8 mouse cellular contexts compared by ENCODE assay signal in the genomic region with DNA sequence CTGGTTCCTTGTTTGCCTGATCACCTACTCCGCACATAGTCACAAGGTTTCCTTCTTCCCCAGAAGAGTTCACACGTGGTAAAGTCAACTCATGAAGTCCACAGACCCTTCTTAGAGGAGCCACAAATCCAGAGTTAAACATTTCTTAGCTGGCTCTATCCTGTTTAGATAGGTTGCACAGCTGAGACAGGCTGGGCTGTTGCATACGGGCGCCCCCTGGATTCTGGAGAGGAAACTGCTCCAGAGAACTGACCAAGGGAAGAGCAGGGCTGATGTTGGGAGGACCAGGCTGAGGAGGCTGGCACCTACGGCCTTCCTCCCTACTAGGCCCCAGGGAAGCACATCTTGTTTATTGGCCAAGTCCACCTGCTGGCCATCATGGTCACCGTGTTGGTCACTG.
DNase-seq lines count a peak whose midpoint lies in the region; ATAC-seq lines count a peak whose summit lies in the region.

No protein-coding gene starts in this region.

- no peak overlapping the region for H3K4me2 ChIP-seq in embryonic facial prominence, embryonic 15.5 days (replicated peaks)
- H3K4me2 ChIP-seq in heart, embryonic 12.5 days: no peak overlapping the region
- no peak overlapping the region for H3K4me2 ChIP-seq in liver, embryonic 12.5 days

- peak overlapping the region; percentile 3; the same call in 1 of the 2 replicates for H3K27ac ChIP-seq in embryonic facial prominence, embryonic 15.5 days (replicated peaks)
- H3K27ac ChIP-seq in heart, embryonic 12.5 days (ENCODE audit: poor library complexity, severe bottlenecking): no peak overlapping the region
- peak overlapping the region; percentile 38 for H3K27ac ChIP-seq in liver, embryonic 12.5 days

- H3K9ac ChIP-seq in embryonic facial prominence, embryonic 15.5 days: no peak overlapping the region
- no peak overlapping the region for H3K9ac ChIP-seq in heart, embryonic 12.5 days
- 0 out of 2 replicates have a peak overlapping the region, but pooled peaks have one; percentile 47 for H3K9ac ChIP-seq in liver, embryonic 12.5 days

- DNase-seq in CD8-positive naive resting alpha-beta T cell, adult 2 months (ENCODE audit: low read depth in 2 of 2, low spot score in 2 of 2): peak; percentile 74 to 80
- peak; percentile 37 to 69 for DNase-seq in adrenal gland, postnatal 4 days (ENCODE audit: low spot score in 2 of 2)
- DNase-seq in kidney, postnatal 25 days: peak; percentile 85
- peak; percentile 80 for DNase-seq in ovary, postnatal 36 days (ENCODE audit: low spot score)
- peak; percentile 82 for DNase-seq in thymus, postnatal 14 days

- peak; percentile 58; the same call in 1 of the 2 replicates for ATAC-seq in embryonic facial prominence, embryonic 15.5 days (ENCODE audit: insufficient number of reproducible peaks, low FRiP score, low TSS enrichment, low read depth)
- ATAC-seq in heart, embryonic 12.5 days (ENCODE audit: insufficient number of reproducible peaks, low FRiP score): peak; percentile 75; the same call in 1 of the 2 replicates
- ATAC-seq in liver, embryonic 12.5 days: peak; percentile 80

- H3K4me3 ChIP-seq in embryonic facial prominence, embryonic 15.5 days (replicated peaks): no peak overlapping the region
- H3K4me3 ChIP-seq in heart, embryonic 12.5 days: no peak overlapping the region
- H3K4me3 ChIP-seq in liver, embryonic 12.5 days: no peak overlapping the region

- no peaks in the 10 kb centered on the region for H3K27me3 ChIP-seq in embryonic facial prominence, embryonic 15.5 days
- H3K27me3 ChIP-seq in heart, embryonic 12.5 days (replicated peaks): no peaks in the 10 kb centered on the region
- H3K27me3 ChIP-seq in liver, embryonic 12.5 days (replicated peaks): no peaks in the 10 kb centered on the region

- no peaks in the 10 kb centered on the region for H3K9me3 ChIP-seq in embryonic facial prominence, embryonic 15.5 days (replicated peaks)
- no peaks in the 10 kb centered on the region for H3K9me3 ChIP-seq in heart, embryonic 12.5 days (replicated peaks)
- no peaks in the 10 kb centered on the region for H3K9me3 ChIP-seq in liver, embryonic 12.5 days (replicated peaks)

- peaks cover 11% of the 10 kb centered on the region for H3K4me1 ChIP-seq in embryonic facial prominence, embryonic 15.5 days
- H3K4me1 ChIP-seq in heart, embryonic 12.5 days (replicated peaks): peaks cover 40% of the 10 kb centered on the region
- H3K4me1 ChIP-seq in liver, embryonic 12.5 days: peaks cover 66% of the 10 kb centered on the region

- WGBS in embryonic facial prominence, embryonic 15.5 days: 25% methylated on average over 6 of the region's 6 CpGs
- WGBS in heart, embryonic 12.5 days: 25% methylated on average over 6 of the region's 6 CpGs
- 20% methylated on average over 6 of the region's 6 CpGs for WGBS in liver, embryonic 12.5 days (ENCODE audit: insufficient replicate concordance)

- H3K36me3 ChIP-seq in embryonic facial prominence, embryonic 15.5 days: no peaks in the 10 kb centered on the region
- no peaks in the 10 kb centered on the region for H3K36me3 ChIP-seq in heart, embryonic 12.5 days
- H3K36me3 ChIP-seq in liver, embryonic 12.5 days: no peaks in the 10 kb centered on the region
